21 mouse cellular contexts compared by ENCODE assay signal in genomic region chr15:32371385-32371784, GRCm38 (mm10).
DNase-seq lines count a peak whose midpoint lies in the region; ATAC-seq lines count a peak whose summit lies in the region.
"Had no signal": no experiment of that assay in that cellular context is flagged by ENCODE, and none has a peak within 500 bp of the region (broad histone marks: within the 10 kb centered on the region; RNA-seq: fewer than 3 reads in every experiment).

No protein-coding gene starts in this region.

- H3K4me1 ChIP-seq in midbrain, embryonic 11.5 days (ENCODE audit: control insufficient read depth, insufficient read depth, low read length) = no peaks in the 10 kb centered on the region
- no peaks in the 10 kb centered on the region for H3K4me1 ChIP-seq in midbrain, embryonic 13.5 days (replicated peaks)
- H3K4me1 ChIP-seq in limb, embryonic 11.5 days (ENCODE audit: control insufficient read depth, insufficient read depth, low read length) = peaks cover 5% of the 10 kb centered on the region; the same call in 1 of the 2 replicates
- peaks cover 10% of the 10 kb centered on the region; the same call in 1 of the 2 replicates for H3K4me1 ChIP-seq in limb, embryonic 15.5 days
- H3K4me1 ChIP-seq in kidney, embryonic 14.5 days (ENCODE audit: control insufficient read depth, insufficient read depth, low read length) = no peaks in the 10 kb centered on the region
- H3K4me1 ChIP-seq: forebrain, embryonic 13.5 days; heart, embryonic 10.5 days; heart, embryonic 15.5 days; hindbrain, embryonic 15.5 days had no signal

- no peak overlapping the region for H3K4me2 ChIP-seq in midbrain, embryonic 11.5 days
- no peak overlapping the region for H3K4me2 ChIP-seq in midbrain, embryonic 13.5 days (replicated peaks)
- no peak overlapping the region for H3K4me2 ChIP-seq in limb, embryonic 11.5 days (ENCODE audit: low read depth, severe bottlenecking)
- H3K4me2 ChIP-seq in limb, embryonic 15.5 days = no peak overlapping the region
- H3K4me2 ChIP-seq in kidney, embryonic 14.5 days (replicated peaks; ENCODE audit: low read depth, low read length) = no peak overlapping the region
- H3K4me2 ChIP-seq: forebrain, embryonic 13.5 days; heart, embryonic 15.5 days; hindbrain, embryonic 15.5 days had no signal

- H3K9ac ChIP-seq in midbrain, embryonic 11.5 days (ENCODE audit: low read length) = no peak overlapping the region
- no peak overlapping the region for H3K9ac ChIP-seq in midbrain, embryonic 13.5 days (replicated peaks)
- no peak overlapping the region for H3K9ac ChIP-seq in limb, embryonic 11.5 days (ENCODE audit: low read length)
- H3K9ac ChIP-seq in limb, embryonic 15.5 days = no peak overlapping the region
- no peak overlapping the region for H3K9ac ChIP-seq in kidney, embryonic 14.5 days (ENCODE audit: low read depth, low read length)
- H3K9ac ChIP-seq: forebrain, embryonic 13.5 days; heart, embryonic 15.5 days; hindbrain, embryonic 15.5 days had no signal

- no peaks in the 10 kb centered on the region for H3K27me3 ChIP-seq in midbrain, embryonic 11.5 days (ENCODE audit: control insufficient read depth, insufficient read depth, low read length)
- H3K27me3 ChIP-seq in midbrain, embryonic 13.5 days = no peaks in the 10 kb centered on the region
- H3K27me3 ChIP-seq in limb, embryonic 11.5 days (ENCODE audit: control insufficient read depth, insufficient read depth, low read length) = no peaks in the 10 kb centered on the region
- no peaks in the 10 kb centered on the region for H3K27me3 ChIP-seq in limb, embryonic 15.5 days
- no peaks in the 10 kb centered on the region for H3K27me3 ChIP-seq in kidney, embryonic 14.5 days (ENCODE audit: control insufficient read depth, insufficient read depth, low read length)
- H3K27me3 ChIP-seq: forebrain, embryonic 13.5 days; heart, embryonic 15.5 days; hindbrain, embryonic 15.5 days had no signal

- no peak for ATAC-seq in midbrain, embryonic 11.5 days (ENCODE audit: low FRiP score)
- no peak for ATAC-seq in midbrain, embryonic 13.5 days
- 0 out of 2 replicates have a peak, but pooled peaks have one; percentile 31 for ATAC-seq in limb, embryonic 11.5 days (ENCODE audit: insufficient number of reproducible peaks, low FRiP score, low TSS enrichment, low read depth)
- peak; percentile 70; the same call in 1 of the 2 replicates for ATAC-seq in limb, embryonic 15.5 days (ENCODE audit: insufficient number of reproducible peaks, low FRiP score, low TSS enrichment, low read depth)
- no peak for ATAC-seq in kidney, embryonic 14.5 days (ENCODE audit: low FRiP score, low TSS enrichment)
- ATAC-seq: activated CD4-positive, CD25-positive, alpha-beta regulatory T cell, adult 4 months; forebrain, embryonic 13.5 days; inflammation-experienced regulatory T-cells, adult 6 months; intestine, postnatal 0 days had no signal

- no peaks in the 10 kb centered on the region for H3K36me3 ChIP-seq in midbrain, embryonic 11.5 days (ENCODE audit: control insufficient read depth, insufficient read depth, low read length)
- no peaks in the 10 kb centered on the region for H3K36me3 ChIP-seq in midbrain, embryonic 13.5 days
- H3K36me3 ChIP-seq in limb, embryonic 11.5 days (ENCODE audit: control insufficient read depth, insufficient read depth, low read length) = no peaks in the 10 kb centered on the region
- no peaks in the 10 kb centered on the region for H3K36me3 ChIP-seq in limb, embryonic 15.5 days
- no peaks in the 10 kb centered on the region for H3K36me3 ChIP-seq in kidney, embryonic 14.5 days (ENCODE audit: control insufficient read depth, insufficient read depth, low read length)
- H3K36me3 ChIP-seq: heart, embryonic 10.5 days; heart, embryonic 15.5 days; hindbrain, embryonic 15.5 days had no signal

- H3K27ac ChIP-seq in midbrain, embryonic 11.5 days (ENCODE audit: low read depth, low read length) = no peak overlapping the region
- no peak overlapping the region for H3K27ac ChIP-seq in midbrain, embryonic 13.5 days
- H3K27ac ChIP-seq in limb, embryonic 11.5 days (replicated peaks; ENCODE audit: low read depth, low read length) = no peak overlapping the region
- peak overlapping the region; percentile 59; the same call in 1 of the 2 replicates for H3K27ac ChIP-seq in limb, embryonic 15.5 days
- H3K27ac ChIP-seq in kidney, embryonic 14.5 days (ENCODE audit: low read depth, low read length) = no peak overlapping the region
- H3K27ac ChIP-seq: forebrain, embryonic 13.5 days; heart, embryonic 10.5 days; heart, embryonic 15.5 days; hindbrain, embryonic 15.5 days had no signal

- no peaks in the 10 kb centered on the region for H3K9me3 ChIP-seq in midbrain, embryonic 11.5 days (ENCODE audit: control insufficient read depth, low read length)
- H3K9me3 ChIP-seq in midbrain, embryonic 13.5 days = no peaks in the 10 kb centered on the region
- no peaks in the 10 kb centered on the region for H3K9me3 ChIP-seq in limb, embryonic 11.5 days (ENCODE audit: control insufficient read depth, low read length)
- H3K9me3 ChIP-seq in limb, embryonic 15.5 days = no peaks in the 10 kb centered on the region
- no peaks in the 10 kb centered on the region for H3K9me3 ChIP-seq in kidney, embryonic 14.5 days (ENCODE audit: control insufficient read depth, low read length)
- H3K9me3 ChIP-seq: forebrain, embryonic 13.5 days; heart, embryonic 10.5 days; heart, embryonic 15.5 days; hindbrain, embryonic 15.5 days had no signal

- WGBS in midbrain, embryonic 11.5 days = 78% methylated on average over 6 of the region's 6 CpGs
- WGBS in midbrain, embryonic 13.5 days = 82% methylated on average over 6 of the region's 6 CpGs
- 30% methylated on average over 6 of the region's 6 CpGs for WGBS in limb, embryonic 11.5 days
- 31% methylated on average over 6 of the region's 6 CpGs for WGBS in limb, embryonic 15.5 days
- 54% methylated on average over 6 of the region's 6 CpGs for WGBS in kidney, embryonic 14.5 days

- peak; percentile 8 for DNase-seq in embryo, embryonic 11 days
- no peak for DNase-seq in embryo, embryonic 10 days (ENCODE audit: low spot score)
- DNase-seq in midbrain, embryonic 11.5 days (ENCODE audit: low spot score, missing footprints) = peak; percentile 57
- DNase-seq in limb, embryonic 11.5 days (ENCODE audit: low spot score) = peak; percentile 50
- DNase-seq in liver = no peak
- DNase-seq: adrenal gland, postnatal 14 days; cerebellum, adult 18-20 months; cerebellum, adult 9-11 months; cerebellum, postnatal 36 days; gastrocnemius, postnatal 36 days; heart, adult 11 months had no signal

- H3K4me3 ChIP-seq in midbrain, embryonic 11.5 days (ENCODE audit: low read depth, low read length) = no peak overlapping the region
- no peak overlapping the region for H3K4me3 ChIP-seq in midbrain, embryonic 13.5 days (replicated peaks)
- no peak overlapping the region for H3K4me3 ChIP-seq in limb, embryonic 11.5 days (ENCODE audit: low read depth, low read length)
- H3K4me3 ChIP-seq in limb, embryonic 15.5 days = no peak overlapping the region
- H3K4me3 ChIP-seq in kidney, embryonic 14.5 days (ENCODE audit: low read length) = no peak overlapping the region
- H3K4me3 ChIP-seq: forebrain, embryonic 13.5 days; heart, embryonic 10.5 days; heart, embryonic 15.5 days; hindbrain, embryonic 15.5 days had no signal

Comparison
In these comparisons a context has a peak if more than half of its experiments do, and no peak if none do; other contexts are left out.
1. DNase-seq: peak in embryo, embryonic 11 days (single experiment), midbrain, embryonic 11.5 days (single experiment) and limb, embryonic 11.5 days (single experiment); none in embryo, embryonic 10 days (single experiment) and liver (single experiment).
2. ATAC-seq: peak in limb, embryonic 11.5 days (single experiment) and limb, embryonic 15.5 days (single experiment); none in midbrain, embryonic 11.5 days (single experiment), midbrain, embryonic 13.5 days (single experiment) and kidney, embryonic 14.5 days (single experiment).